Mouse (Mus musculus) adrenal gland, adult 2 months (tissue): Measurements from ENCODE around the gene Ldb3. TPM values are rescaled to one million over a fixed set of nuclear protein-coding genes. Genes with fewer than 3 reads are reported as not detected.

ENCODE experiments used
- DNase-seq: peaks from one replicate; pipeline ENCODE4 v3.0.0; 2021
- long read RNA-seq: library from polyadenylated mRNA; stranded (forward); transcript quantifications from one replicate; pipeline ENCODE4 v2.0.0, GENCODE M21; 2021
- polyA plus RNA-seq: library from polyadenylated mRNA; depleted of rRNA; stranded (reverse); fragments of >200 nt; gene quantifications from 2 replicates; pipeline ENCODE4 v1.2.3, GENCODE M21; 2012; rRNA removed
- total RNA-seq, 2 experiments: library from RNA; stranded (reverse); gene quantifications; 2 replicates each; pipeline ENCODE4 v1.2.3; 2021

Ldb3 gene
- under 1 TPM; 0.58 to 0.76 TPM for total RNA-seq
- 0.79 and 1.4 TPM in 2 replicates for polyA plus RNA-seq
- long read RNA-seq: 0 reads

DNA sequence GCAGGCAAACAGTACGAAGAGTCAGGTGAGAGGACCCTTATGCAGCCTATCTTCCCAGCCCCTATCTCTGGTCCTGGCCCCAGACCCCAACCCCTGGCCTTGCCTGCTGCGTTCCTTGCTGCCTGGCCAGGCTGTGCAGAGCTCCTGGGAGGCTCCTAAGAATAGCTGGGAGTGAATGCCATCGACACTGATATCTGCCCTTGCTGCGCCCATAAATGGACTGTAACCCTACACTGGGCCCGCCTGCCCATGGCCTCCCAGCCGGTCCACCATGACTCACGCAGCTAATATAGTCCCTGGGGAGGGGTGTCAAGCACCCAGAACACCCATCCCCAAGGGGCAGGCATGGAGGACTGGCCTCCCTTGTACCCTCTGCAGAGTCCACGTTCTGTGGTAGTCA lies at the start of gene Ldb3:
Gene Ldb3 (minus strand): TSS at position 185 of the 400 bp plus-strand sequence.
- DNase-seq: peak; percentile 50

DNA sequence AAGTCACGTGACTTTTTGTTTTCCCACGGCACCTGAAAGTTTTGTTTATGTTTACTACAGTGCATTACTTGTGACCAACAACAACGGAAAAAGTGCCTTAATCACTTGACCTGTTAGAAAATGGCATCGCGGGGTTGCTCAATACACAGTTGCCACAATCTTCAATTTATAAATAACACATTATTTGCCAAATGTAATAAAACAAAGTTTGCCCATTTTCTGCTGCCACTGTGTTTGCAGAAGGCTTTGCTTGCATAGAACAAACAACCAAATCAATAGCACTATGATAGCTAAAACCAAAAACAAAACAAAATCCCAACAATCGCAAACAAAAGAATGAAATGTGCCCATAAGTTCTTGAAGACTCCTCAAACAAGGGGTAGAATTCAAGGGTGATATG lies 47.2 kb upstream of the Ldb3 start:
- no peak for DNase-seq

DNA sequence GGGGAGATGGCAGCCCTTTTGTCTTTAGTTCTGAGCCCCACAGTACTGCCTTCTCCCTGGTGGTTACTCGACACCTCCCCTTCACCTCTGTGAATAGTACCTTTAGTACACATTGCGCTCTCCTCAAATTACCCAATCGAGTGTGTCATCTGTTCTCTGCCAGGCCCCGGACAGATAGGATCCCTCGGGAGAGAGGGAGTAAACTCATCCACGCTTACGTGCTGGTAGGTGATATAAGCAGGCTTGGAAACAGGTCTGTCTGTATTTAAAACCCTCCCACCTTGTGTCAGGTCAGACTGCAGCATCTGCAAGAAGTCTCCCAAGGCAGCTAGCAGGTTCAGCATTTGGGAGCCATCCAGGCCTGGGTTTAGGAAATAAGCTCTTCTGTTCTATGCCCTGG lies 46.7 kb upstream of the Ldb3 start:
- DNase-seq: no peak

DNA sequence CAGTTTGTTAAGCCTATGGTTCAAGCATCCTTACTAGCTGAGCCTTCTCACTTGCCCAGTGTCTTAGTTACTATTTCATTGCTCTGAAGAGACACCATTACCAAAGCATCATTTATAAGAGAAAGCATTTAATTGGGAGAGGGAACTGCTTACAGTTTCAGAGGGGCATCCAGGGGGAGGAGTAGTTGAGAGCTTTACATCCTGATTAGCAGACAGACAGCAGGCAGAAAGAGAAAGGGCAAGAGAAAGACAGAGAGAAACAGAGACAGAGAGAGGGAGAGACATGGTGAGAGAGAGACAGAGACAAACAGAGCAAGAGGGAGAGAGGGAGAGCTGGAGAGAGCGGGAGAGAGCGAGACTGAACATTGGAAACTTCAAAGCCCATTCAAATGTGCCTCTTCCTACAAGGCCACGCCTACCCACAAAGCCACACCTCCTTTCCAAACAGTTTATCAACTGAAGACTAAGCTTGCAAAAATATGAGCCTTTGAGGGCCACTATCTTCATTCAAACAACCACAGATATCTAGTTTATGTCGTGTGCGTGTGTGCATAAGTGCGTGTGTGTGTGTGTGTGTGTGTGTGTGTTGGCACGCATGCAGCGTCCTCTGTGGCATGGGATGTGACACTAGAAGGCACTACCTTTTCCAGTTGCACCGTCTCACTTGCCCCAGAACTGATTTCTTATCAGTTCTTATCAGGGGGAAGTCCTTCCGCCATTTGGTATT lies 44.4 kb upstream of the Ldb3 start:
- no peak for DNase-seq

DNA sequence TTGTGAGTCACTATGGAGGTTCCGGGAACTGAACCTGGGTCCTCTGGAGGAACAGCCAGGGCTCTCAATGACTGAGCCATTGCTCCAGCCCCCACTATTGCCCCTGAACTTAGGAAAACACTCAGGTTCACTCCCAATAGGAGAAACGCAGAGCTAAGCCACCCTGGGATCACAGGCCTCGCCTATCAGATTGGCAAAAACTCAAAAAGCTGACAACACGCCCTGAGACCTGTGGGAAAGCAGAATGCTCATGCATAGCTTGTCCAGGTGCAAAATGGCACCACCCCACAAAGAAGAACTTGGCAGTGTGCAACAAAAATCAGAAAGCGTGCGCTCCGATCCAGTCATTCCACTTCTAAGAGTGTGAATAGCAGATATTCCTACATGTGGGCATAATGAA lies 38.3 kb upstream of the Ldb3 start:
- DNase-seq: no peak

DNA sequence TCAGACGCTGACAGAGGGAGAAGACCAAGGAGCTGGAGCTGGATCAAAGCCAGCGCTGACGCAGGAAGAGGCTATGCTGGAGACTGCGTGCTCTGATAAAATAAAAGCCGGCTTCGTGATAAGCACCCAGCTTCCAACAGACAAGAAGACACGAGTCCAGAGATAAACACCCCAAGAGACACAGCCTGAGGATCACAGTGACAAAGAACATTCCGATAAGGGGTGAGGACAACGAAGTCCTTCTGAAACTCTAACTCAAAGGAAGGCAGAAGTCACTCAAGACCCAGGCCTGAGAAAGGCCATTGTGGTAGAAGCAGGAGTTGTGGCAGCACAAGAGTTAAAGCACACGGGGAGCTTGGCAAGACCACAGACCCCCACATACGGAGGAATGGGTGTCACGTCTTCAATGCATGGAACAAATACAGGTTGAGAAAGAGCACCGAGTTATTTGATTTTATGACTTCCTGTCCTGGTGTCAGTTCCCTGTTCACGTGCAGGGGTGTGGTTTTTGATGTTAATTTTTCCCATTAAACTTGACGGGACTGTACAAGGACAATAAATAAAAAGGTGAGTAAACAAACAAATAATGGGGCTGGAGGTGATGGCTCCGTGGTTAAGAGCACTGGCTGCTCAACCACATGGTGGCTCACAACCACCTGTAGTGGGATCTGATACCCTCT lies 35.2 kb upstream of the Ldb3 start:
- peak; percentile 37 for DNase-seq

DNA sequence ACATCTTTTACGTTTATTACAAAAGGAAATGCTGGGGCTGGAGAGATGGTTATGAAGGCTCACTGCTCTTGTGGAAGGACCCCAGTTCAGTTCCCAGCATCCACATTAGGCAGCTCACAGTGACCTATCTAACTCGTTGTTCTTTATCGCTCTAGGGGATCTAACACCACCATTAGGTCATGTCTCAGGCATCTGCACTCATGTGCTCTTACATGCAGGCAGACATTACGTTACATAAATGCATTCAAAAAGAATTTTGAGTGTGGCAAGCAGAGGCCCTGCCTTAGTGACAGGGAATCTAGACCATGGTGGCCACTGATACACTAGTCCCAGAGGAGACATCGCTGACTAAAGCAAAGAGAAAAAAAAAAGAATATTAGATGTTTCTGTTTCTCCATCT lies 34.6 kb upstream of the Ldb3 start:
- no peak for DNase-seq

DNA sequence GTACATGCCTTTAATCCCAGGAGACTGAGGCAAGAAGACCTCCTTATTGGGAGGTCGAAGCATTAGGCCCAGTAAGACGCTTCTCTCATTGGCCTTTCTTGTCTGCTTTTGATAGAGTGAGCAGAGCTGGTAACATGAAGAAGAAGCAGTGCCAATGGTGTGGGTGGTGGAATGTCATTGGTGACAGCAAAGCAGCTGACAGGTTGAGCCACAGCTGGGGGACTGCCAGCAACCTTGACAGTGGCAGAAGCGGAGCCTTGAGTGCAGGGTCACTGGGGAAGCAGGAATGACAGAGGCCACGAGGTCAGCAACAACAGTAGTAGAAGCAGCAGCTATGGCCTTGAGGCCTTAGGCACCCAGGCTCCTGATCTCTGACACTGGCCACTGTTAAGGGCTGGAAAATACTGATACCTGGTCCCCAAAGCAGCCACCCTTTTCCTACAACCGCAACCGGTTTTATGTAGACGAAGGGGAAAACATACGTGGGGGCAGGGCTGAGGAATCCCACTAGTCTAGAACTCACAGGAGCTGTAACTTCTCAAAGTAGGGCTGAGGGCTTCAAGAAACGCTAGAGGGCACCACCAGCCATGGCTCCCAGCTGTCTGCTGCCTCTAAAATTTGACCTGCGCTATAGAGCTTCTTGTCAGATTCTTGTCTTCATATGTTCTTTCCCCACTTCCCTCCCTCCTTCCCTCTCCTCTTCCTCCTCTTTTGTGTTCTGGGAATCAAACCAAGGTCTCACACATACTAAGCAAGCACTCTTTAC lies 32.3 kb upstream of the Ldb3 start:
- peak; percentile 93 for DNase-seq

DNA sequence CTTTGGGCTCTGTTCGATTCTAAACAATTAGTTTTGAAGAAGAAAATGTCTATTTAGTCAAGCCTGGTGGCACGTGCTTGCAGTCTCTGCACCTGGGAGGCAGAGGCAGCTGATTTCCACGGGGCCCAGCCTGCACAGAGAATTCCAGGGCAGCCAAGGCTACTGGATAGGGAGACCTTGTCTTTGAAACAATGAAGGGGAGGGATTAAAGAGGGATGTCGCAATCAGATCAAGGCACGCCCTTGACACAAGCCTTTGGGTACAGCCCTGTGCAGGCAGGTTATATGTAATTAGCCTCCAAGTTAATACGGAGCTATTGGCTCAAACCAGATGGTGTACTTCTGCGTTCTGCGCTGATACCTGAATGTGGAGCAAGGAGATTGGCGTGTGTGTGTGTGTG lies 30.3 kb upstream of the Ldb3 start:
- peak; percentile 76 for DNase-seq

DNA sequence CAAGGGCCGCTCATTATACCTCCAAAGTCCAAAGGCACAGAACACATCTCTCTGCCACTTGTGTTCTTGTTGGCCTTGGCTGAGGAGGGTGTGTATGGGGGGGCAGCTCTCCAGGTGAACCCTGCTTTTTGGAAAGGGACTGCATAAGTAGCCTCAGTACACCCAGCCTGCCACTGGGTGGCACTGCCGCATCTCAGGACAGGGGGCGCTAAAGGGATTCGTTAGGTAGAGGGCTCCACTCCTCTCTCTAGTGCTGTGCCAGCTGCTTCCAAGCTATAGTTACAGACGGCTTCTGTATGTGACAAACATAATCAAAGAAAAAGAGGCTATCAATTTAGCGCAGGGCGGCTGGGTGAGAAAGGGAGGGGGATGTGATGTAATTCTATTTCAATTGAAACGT lies 28.3 kb upstream of the Ldb3 start:
- DNase-seq: peak; percentile 89

DNA sequence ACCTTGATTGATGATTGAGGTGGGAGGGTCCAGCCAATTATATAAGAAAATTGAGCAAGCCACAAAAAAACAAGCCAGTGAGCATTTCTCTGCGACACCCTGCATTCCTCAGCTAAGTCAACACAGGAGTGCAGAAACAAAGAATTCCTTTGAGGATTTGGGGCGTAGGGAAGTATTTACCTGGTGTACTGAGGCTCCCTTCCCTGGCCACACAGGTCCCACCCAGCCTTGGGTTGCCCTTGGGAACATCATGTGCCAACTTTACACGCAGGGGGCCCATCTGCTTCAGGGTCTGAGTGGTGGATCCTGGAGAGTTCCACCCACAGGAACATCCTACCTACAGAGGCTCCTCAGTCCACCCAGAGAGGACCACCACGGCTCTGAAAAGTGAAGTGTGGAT lies 27.1 kb upstream of the Ldb3 start:
- DNase-seq: no peak

DNA sequence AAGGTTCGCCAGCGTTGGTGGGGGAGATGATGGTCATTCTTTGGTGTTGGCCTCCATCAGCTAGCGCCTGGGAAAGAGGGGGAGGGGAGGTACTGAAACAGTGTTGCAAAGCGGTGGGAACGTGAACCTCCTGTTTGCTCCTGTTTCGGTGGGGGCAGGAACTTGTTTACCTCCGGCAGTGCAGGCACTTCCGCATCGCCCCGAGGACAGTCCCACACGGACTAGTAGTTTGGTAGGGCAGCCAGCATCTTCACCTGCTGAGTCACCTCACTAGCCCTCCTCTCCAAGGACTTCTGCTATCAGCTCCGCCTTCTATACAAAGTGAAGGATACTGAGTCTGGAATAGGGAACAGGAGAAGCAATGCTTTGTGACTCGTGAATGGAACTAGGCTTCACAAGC lies 26.6 kb upstream of the Ldb3 start:
- peak; percentile 40 for DNase-seq

DNA sequence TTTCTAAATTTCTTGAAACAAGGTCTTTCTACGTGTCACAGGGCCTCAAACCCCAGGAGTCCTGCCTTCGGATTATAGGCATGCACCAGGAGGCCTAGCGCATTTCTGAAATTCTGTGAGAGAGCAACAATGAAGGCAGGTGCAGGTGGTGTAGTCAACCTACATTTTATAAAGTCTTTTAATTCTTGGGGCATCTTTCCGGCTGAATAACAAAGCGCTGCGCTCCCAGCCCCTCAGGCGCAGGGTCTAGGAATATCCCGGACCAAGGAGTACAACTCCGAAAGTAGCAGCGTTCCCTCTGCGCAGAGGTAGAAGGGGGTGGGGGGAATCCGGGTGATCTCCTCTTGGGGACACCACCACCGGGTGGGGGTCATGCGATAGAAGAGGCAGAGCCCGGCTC lies 26.1 kb upstream of the Ldb3 start:
- no peak for DNase-seq

DNA sequence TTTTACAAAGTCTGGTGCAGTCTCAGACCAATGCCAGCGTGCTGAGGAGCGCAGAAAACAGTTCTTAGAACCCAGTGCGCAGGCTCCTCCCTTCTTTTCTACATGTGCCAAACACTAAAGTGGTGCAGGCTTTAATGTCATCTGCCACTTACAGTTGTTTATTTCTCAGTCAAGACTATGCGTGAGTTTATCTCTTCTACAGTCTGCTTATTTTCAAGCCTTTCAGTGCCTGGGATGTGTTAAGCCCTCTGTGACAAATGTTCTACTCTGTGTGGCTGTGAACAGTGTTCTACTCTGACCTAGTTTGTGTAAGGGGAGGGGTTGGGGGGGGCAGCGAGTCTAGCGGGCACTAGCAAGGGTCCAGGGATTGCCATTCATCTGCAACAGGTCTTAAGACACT lies 25.0 kb upstream of the Ldb3 start:
- no peak for DNase-seq

DNA sequence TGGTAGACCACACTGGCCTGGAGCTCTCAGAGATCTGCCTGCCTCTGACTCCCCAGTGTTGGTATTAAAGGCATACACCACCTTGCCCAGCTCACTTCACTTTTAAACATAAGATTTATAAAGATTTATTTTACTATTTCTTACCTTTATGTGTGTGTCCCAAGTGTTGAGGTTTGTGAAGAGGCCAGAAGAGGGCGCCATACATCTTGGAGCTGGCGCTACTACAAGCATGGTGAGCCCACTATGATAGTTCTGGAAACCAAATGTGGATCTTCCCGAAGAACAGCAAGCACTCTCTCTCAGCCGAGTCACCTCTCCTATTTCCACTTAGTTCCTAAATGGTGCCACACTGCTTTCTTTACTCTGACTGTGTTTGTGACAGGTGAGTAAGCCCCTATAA lies 23.7 kb upstream of the Ldb3 start:
- DNase-seq: no peak

DNA sequence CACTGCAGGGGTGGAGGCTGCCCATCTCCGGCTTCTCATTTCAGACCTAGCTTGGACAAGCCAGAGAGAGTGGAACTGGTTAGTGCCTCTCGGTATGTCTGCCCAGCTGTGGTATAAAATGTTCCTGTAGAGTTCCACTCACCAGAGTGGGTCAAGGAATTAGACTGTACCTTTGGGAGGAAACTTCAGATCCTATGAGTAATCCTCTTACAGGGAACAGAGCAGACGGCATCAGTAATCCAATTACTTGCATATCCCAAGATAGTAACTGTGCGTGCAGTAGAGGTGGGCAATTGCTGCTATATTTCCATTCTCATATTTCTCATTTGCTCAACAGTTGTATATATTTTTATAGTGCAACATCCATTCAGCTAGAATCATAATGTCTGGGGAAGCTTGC lies 23.1 kb upstream of the Ldb3 start:
- DNase-seq: no peak

DNA sequence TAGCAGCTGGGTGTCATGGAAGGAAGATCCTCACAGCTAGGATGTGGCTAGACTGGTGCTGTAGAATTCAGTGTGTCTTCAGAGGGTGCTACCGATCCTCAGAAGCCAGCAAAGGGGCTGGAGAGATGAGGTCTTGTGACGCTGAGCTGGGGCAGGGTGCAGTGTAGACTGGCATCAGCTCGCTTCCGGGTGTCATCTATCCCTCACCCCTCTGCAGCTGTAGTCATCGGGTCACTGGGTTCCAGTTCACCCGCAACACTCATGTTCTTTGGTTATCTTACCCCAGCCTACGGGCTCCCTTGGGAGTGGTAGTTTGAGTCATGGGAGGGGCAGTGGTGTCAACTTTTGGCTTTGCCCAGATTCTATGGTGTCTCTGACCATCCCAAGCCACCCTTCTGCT lies 13.4 kb upstream of the Ldb3 start:
- DNase-seq: no peak

DNA sequence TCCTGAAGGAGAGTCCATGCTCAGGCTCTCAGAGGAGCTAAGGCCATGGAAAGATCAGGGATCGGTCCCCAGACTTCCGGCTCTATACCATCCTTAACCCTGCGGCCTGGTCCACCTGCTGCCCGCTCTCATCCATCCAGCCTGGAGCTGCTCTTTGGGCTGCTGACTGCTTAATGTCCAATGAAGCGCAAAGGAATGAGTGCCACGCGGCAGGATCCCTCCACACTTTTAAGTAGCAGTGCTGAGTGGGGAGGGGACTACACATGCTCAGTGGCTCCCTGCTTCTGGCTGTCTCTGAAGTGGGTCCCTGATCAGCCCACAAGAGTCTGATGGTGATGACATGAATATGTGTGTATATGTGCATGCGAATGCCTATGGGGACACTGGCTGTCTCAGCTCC lies 11.5 kb upstream of the Ldb3 start, which contains the start of gene Opn4:
Gene Opn4 (minus strand): TSS at position 202 of the 400 bp plus-strand sequence.
- DNase-seq: no peak

DNA sequence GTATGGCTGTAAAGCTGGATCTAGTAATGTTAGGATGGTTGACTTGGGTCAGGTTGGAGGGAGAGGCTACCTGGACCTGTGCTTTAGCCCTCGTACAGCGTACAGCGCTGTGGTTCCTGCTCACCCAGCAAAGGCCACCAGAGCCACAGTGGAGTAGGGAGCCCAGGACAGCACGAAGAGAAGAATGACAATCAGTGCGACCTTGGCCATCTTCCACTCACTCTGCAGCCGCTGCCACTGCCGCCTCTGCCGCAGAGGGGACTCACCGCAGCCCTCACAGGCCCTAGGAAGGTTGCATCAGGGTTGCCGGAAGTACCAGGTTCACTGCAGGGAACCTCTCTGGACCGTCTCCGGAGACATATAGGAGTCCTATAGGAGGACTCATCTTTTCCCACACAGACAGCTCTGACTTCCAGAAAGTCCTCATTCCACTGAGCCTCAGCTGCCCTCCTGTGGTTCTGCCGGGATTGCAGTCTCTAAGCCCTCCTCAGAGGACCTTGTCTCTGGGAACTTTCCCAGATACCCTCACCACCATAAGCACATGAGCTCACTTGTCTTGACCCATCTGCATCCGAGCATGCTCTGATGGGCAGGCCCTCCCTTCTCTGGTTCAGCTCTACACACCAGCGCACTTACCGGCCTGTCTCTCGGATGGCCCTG lies 7.2 kb upstream of the Ldb3 start:
- DNase-seq: peak; percentile 61

DNA sequence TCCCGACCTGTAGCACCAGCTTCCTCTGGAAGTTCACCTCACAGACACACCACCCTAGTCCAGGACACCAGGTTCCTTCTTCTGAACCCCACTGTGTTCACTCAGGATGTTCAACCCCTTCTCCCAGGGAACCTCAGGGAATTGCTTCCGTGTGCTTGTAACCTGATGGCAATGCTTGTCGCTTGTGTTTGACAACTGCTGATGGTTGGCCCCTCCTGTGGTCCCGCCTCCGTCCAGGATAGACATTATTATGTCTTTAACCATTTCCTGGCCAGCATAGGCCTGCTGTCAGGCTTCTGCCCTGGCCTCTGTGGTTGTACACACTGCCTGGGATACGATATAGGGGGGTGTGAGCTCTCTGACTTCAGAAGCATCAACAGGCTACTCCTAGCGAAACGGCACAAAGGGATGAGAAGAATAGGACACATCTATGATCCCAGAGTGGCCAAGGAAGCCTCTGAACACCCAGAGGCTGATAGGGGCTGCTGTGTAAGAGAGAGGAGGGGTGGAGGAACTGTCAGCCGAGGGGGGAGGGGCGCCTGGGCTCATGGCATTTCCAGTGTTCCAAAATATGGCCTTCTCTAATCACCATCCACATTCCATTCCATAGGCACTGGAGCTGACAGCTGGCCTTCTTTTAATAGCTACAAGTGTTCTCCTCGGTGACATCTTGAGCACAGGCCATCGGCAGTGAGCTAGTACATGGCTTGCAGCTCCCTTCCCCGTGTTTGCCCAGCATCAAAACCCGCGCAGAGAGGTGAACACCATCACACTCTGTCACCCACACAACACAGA lies 3.5 kb upstream of the Ldb3 start:
- DNase-seq: no peak
